Mouse (Mus musculus) lung, embryonic 15.5 days (tissue): ENCODE data around the gene Qtrt2. TPM values are rescaled to one million over a fixed set of nuclear protein-coding genes. Genes with fewer than 3 reads are reported as not detected.

Source experiments
- ATAC-seq: fragments of 200-750 bp; cut with Nextera tagmentation; 2 replicates; pipeline ENCODE4 v1.8.0; 2017; ENCODE audit warnings: moderate number of reproducible peaks, borderline replicate concordance; ENCODE audit not compliant: low FRiP score, low TSS enrichment; ENCODE audit errors: extremely low read depth
- H3K27ac ChIP-seq: fragments of 300-500 bp; sonication (generic); 2 replicates; pipeline ENCODE4 v1.5.1; 2015; ENCODE audit warnings: moderate library complexity, mild to moderate bottlenecking, inconsistent platforms
- H3K27me3 ChIP-seq: fragments of 300-500 bp; sonication (generic); 2 replicates; pipeline ENCODE4 v1.6.1; 2015; ENCODE audit warnings: inconsistent platforms
- H3K36me3 ChIP-seq: fragments of 300-500 bp; sonication (generic); 2 replicates; pipeline ENCODE4 v1.6.1; 2015; ENCODE audit warnings: inconsistent platforms
- H3K4me1 ChIP-seq: fragments of 300-500 bp; sonication (generic); 2 replicates; pipeline ENCODE4 v1.6.1; 2015; ENCODE audit warnings: inconsistent platforms
- H3K4me2 ChIP-seq: fragments of 300-500 bp; sonication (generic); 2 replicates; pipeline ENCODE4 v1.6.1; 2015; ENCODE audit warnings: inconsistent platforms, mild to moderate bottlenecking, moderate library complexity
- H3K4me3 ChIP-seq: fragments of 300-500 bp; sonication (generic); 2 replicates; pipeline ENCODE4 v1.5.1; 2015; ENCODE audit warnings: mild to moderate bottlenecking, inconsistent platforms
- H3K9ac ChIP-seq: fragments of 300-500 bp; sonication (generic); 2 replicates; pipeline ENCODE4 v1.6.1; 2015; ENCODE audit warnings: inconsistent platforms
- H3K9me3 ChIP-seq: fragments of 300-500 bp; sonication (generic); 2 replicates; pipeline ENCODE4 v1.6.1; 2016; ENCODE audit warnings: inconsistent platforms
- WGBS: fragments of 180-500 bp; shearing (Covaris S2); methylation state at CpG from one replicate; pipeline ENCODE4 v1.1.7; 2015; 5-methylcytosine and 5-hydroxymethylcytosine counted together
- polyA plus RNA-seq: library from polyadenylated mRNA; unstranded; fragments of >200 nt; fragmentation: Nextera tagmentation; extraction: Ambion mirVana; gene quantifications from 2 replicates; pipeline ENCODE4 v1.2.1, GENCODE M21; 2015

Gene Qtrt2
- polyA plus RNA-seq, 1 experiment from 2014 or later = 26.2 TPM

DNA sequence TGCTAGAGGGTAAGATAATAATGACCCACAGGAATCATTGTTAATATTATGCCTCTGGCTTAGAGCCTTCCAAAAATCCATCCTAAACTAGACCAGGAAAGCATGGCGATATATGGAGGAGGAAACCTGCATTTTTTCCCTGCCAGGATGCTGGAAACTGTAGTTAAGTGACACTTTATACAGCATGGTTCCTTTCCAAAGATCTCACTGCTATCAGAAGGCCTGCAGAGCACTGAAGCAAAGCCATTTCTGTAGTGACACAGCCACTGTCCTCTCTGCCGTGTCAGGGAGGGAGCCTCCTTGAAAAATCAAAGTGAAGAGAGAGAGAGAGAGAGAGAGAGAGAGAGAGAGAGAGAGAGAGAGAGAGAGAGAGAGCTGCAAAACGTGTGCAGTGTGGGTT, 4.0 kb downstream of the Qtrt2 start:
- H3K4me3 ChIP-seq = no peak overlapping the region
- no peak overlapping the region for H3K27ac ChIP-seq
- no peaks in the 10 kb centered on the region for H3K4me1 ChIP-seq
- H3K27me3 ChIP-seq = no peaks in the 10 kb centered on the region
- WGBS = 53% methylated on average over 3 of the region's 3 CpGs
- H3K4me2 ChIP-seq = no peak overlapping the region
- no peaks in the 10 kb centered on the region for H3K9me3 ChIP-seq
- ATAC-seq = no peak
- H3K9ac ChIP-seq = no peak overlapping the region
- H3K36me3 ChIP-seq = no peaks in the 10 kb centered on the region

DNA sequence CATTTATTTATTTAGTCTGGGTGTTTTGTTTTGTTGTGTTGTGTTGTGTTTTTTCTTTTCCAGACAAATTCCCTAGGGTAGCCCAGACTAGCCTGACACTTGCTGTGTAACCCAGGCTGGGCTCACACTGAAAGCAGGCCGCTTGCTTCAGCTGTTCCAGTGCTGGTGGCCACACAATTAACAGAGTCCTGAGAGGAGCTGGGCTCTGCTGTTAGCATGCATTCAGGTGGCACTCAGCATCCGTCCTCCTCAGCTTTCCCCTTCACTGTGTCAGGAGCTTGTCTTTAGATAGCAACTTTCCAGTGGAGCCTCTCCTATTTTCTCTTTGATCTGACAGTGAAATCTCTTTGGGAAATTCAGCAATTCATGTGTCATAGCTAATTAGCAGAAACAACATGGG, 4.6 kb downstream of the Qtrt2 start:
- no peak for ATAC-seq
- Histone ChIP-seq H3K9ac (no peak overlapping the region), H3K27me3 (no peaks in the 10 kb centered on the region), H3K4me2 (no peak overlapping the region), H3K36me3 (no peaks in the 10 kb centered on the region), H3K4me1 (no peaks in the 10 kb centered on the region), H3K4me3 (no peak overlapping the region), H3K27ac (no peak overlapping the region), H3K9me3 (no peaks in the 10 kb centered on the region)
- WGBS = 81% methylated on average over 2 of the region's 2 CpGs

DNA sequence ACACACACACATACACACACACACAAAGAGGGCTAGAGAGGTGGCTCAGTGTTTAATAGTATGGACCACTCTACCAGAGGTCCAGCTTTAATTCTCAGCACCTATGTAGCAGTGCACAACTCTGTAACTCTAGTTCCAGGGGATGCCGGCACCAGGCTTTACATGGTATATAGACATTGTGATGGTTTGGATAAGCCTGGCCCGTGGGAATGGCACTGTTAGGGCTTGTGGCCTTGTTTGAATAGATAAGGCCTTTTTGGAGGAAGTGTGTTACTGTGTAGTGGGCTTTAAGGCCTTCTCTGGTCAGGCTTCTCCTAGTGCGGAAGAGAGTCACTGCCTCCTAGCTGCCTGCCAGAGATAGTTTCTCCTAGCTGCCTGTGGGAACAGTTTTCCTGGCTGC, 7.7 kb downstream of the Qtrt2 start:
- Histone ChIP-seq H3K36me3 (no peaks in the 10 kb centered on the region), H3K27me3 (no peaks in the 10 kb centered on the region), H3K4me3 (no peak overlapping the region), H3K4me2 (no peak overlapping the region), H3K9ac (no peak overlapping the region), H3K9me3 (no peaks in the 10 kb centered on the region), H3K27ac (no peak overlapping the region), H3K4me1 (no peaks in the 10 kb centered on the region)
- 80% methylated on average over 3 of the region's 3 CpGs for WGBS
- no peak for ATAC-seq

DNA sequence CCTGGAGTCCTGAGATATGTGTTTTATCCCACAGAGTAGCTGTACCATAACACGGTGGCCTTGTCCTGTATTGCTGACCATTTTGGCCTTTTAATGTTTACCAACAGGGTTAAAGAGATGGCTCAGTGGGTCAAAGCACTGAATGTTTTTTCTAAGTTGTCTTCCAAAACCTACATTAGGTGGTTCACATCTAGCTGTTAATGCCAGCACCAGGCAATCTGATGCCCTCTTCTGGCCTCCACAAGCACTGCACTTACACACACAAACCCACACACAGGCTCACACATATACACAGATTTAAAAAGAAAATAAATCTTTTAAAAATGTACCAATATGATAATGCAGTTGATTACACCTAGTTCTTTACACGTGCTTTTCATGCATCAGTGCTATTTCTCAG, 17.7 kb downstream of the Qtrt2 start:
- 93% methylated on average over 2 of the region's 2 CpGs for WGBS
- no peak for ATAC-seq

DNA sequence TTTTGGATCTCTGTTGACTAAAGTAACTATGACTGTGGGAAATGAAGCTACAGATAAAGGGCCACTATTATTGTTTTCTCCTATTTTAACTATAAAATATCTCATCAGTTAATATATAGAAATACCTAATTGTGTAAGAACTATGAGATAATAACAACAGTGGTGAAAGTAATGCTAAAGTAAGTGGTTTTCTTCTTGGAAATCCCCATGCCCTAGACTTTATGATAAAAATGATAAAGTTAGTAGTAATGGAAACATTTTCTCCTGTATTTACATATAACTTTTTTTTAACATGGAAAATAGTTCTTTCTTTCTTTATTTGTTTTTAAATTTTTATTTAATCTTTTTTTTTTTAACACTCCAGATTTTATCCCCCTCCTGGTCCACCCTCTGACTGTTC, 26.0 kb downstream of the Qtrt2 start:
- Histone ChIP-seq H3K36me3 (no peaks in the 10 kb centered on the region), H3K9me3 (no peaks in the 10 kb centered on the region), H3K4me3 (no peak overlapping the region), H3K9ac (no peak overlapping the region), H3K27me3 (no peaks in the 10 kb centered on the region), H3K27ac (no peak overlapping the region), H3K4me2 (no peak overlapping the region), H3K4me1 (no peaks in the 10 kb centered on the region)
- no peak for ATAC-seq

More for the DNA sequence above, 17.7 kb downstream of the Qtrt2 start:
- no peaks in the 10 kb centered on the region for H3K9me3 ChIP-seq
- H3K4me3 ChIP-seq = no peak overlapping the region
- H3K36me3 ChIP-seq = no peaks in the 10 kb centered on the region
- no peak overlapping the region for H3K27ac ChIP-seq
- no peak overlapping the region for H3K9ac ChIP-seq
- no peaks in the 10 kb centered on the region for H3K4me1 ChIP-seq
- H3K4me2 ChIP-seq = no peak overlapping the region
- H3K27me3 ChIP-seq = no peaks in the 10 kb centered on the region

DNA sequence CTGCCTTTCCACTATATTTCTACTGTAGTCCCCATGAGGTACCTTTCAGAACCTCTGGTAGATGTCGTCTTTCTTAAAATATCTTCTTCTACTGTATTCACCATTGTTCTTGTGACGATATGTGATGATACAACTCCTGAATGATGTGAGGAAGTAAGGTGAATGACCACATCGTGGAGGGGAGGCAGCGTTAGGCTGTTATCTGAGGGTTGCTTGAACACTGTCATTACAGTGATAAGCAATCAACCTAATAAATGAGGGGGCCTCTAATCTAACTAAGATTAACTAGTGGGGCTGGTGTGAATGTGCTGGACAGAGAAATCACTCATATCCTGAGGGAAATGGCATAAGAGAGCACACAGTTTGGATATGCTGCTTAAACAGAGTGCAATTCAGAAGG, 26.5 kb downstream of the Qtrt2 start:
- Histone ChIP-seq H3K36me3 (no peaks in the 10 kb centered on the region), H3K27me3 (no peaks in the 10 kb centered on the region), H3K27ac (no peak overlapping the region), H3K4me3 (no peak overlapping the region), H3K4me2 (no peak overlapping the region), H3K9ac (no peak overlapping the region), H3K9me3 (no peaks in the 10 kb centered on the region), H3K4me1 (no peaks in the 10 kb centered on the region)
- ATAC-seq = no peak
- 72% methylated on average over 4 of the region's 4 CpGs for WGBS

DNA sequence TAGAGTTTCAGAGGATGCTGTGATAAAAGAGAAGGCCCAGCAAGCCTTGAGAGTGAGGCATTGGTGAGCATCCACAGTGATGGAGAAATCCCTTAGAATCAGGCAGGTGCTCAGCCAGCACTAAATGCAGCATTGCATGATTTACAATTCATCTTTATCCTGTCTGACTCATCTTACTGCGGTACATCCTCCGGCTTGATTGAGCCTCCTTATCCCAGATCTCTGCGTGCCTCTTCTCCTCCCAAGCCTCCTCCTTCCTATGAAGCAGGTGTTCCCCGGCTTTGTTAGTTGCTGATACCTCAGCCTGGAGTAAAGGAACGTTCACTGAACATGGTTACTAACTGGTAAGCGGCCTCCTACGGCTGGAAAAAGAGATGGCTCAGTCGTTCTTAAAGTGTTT, 32.1 kb downstream of the Qtrt2 start:
- WGBS = 84% methylated on average over 8 of the region's 8 CpGs
- Histone ChIP-seq H3K27me3 (no peaks in the 10 kb centered on the region), H3K4me3 (no peak overlapping the region), H3K4me2 (no peak overlapping the region), H3K36me3 (no peaks in the 10 kb centered on the region), H3K27ac (no peak overlapping the region), H3K9ac (no peak overlapping the region), H3K9me3 (no peaks in the 10 kb centered on the region), H3K4me1 (peaks cover 7% of the 10 kb centered on the region; the same call in 1 of the 2 replicates)
- ATAC-seq = no peak

DNA sequence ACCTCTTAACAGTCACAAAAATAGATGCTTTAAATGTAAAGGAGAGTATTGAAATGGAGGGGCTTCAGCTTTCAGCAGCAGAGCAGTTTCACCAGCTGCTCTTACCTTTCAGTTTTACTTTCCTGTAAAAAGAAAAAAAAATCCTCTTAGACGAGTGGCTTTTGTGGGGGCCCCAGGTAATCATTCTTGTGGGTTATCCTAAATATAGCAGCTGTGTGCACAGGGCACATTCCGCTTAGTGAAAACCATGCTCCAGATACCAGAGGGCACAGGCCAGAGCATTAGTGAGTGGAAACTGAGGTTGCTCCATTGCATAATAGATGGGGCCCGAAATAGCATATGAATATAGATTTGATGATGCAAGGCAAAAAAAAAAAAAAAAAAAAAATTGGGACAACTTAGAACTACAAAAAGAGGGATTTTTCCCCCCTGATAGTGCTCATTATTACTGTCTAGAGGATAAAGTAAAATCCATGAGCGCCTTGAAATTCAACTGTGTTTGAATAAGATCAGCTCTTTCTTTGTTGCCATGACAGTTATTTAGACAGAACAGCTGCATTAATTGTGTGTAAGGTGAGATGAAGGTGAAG, 35.8 kb downstream of the Qtrt2 start:
- H3K4me3 ChIP-seq = peak overlapping the region; percentile 77
- H3K27ac ChIP-seq = no peak overlapping the region
- H3K4me1 ChIP-seq = peaks cover 14% of the 10 kb centered on the region; the same call in 1 of the 2 replicates
- 74% methylated on average over 4 of the region's 4 CpGs for WGBS
- H3K36me3 ChIP-seq = no peaks in the 10 kb centered on the region
- no peak for ATAC-seq
- no peak overlapping the region for H3K9ac ChIP-seq
- H3K4me2 ChIP-seq = peak overlapping the region; percentile 73
- H3K27me3 ChIP-seq = no peaks in the 10 kb centered on the region
- H3K9me3 ChIP-seq = no peaks in the 10 kb centered on the region

DNA sequence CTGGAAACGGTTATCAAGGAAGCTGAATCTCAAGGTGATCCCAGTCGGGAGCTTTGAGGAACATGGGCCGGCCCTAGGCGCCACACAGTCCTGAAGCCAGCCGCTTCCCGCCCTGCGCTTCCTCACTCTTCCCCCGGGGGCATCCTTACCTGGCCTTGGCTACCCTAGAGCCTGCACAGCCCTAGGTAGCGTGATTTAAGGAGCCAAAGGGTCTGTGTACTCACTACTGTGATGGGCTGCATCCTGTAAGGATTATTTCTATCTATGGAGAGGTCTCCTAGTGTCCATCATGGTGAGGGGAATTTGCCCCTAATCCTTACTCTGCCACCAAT, 36.6 kb downstream of the Qtrt2 start:
- H3K36me3 ChIP-seq = no peaks in the 10 kb centered on the region
- H3K9me3 ChIP-seq = no peaks in the 10 kb centered on the region
- peak overlapping the region; percentile 77 for H3K4me3 ChIP-seq
- WGBS = 0% methylated on average over 9 of the region's 9 CpGs
- H3K9ac ChIP-seq = peak overlapping the region; percentile 91
- peak overlapping the region; percentile 73 for H3K4me2 ChIP-seq
- no peaks in the 10 kb centered on the region for H3K27me3 ChIP-seq
- peaks cover 14% of the 10 kb centered on the region; the same call in 1 of the 2 replicates for H3K4me1 ChIP-seq
- peak; percentile 95 for ATAC-seq
- H3K27ac ChIP-seq = peak overlapping the region; percentile 72

DNA sequence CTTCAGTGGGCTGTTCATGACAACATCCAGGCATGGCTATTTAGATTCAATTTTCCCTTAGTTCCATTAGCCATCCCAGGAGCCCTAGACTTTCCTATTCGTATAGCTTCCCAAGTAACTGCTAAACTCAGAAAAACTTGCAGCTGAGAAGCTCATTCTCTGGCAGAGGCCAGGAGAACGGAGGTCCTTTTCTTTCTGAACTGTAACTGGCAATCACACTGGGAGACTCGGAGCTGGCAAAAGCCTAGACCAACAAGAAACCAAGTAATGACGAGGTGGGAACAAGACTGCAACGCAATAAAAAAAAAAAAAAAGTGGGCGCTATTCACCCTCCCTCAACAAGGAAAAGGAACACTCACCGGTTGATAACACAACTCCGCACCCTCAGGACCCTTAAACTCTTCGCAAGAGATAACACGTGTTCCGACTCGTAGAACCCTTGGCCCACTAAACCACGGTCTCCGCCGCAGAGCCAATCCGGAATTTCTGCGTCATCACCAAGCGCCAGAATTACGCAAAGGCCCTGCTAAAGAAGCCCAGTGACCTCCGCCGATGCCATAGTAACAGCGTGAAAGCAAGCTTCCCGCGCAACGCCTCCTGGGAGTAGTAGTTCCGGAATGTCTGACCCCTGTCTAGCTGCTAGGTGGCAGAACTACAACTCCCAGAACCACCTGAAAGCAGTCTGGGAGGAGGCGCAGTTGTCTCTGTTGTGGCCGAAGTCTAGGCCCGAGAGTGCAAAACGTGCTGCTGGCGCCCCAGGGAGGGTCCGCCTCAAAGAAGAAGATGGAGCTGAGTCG, 37.2 kb downstream of the Qtrt2 start, which contains the start of gene Ccdc191:
Ccdc191 (plus strand) TSS at position 593 of the 797 bp plus-strand sequence.
- ATAC-seq = peak; percentile 100
- no peaks in the 10 kb centered on the region for H3K27me3 ChIP-seq
- H3K4me2 ChIP-seq = peak within 1 kb of the TSS; percentile 83
- no peaks in the 10 kb centered on the region for H3K9me3 ChIP-seq
- under 1% methylated on average over 32 of the region's 33 CpGs for WGBS
- H3K4me3 ChIP-seq = peak within 1 kb of the TSS; percentile 77
- peaks cover 14% of the 10 kb centered on the region; the same call in 1 of the 2 replicates for H3K4me1 ChIP-seq
- no peaks in the 10 kb centered on the region for H3K36me3 ChIP-seq
- H3K27ac ChIP-seq = peak within 1 kb of the TSS; percentile 72
- peak within 1 kb of the TSS; percentile 91 for H3K9ac ChIP-seq

DNA sequence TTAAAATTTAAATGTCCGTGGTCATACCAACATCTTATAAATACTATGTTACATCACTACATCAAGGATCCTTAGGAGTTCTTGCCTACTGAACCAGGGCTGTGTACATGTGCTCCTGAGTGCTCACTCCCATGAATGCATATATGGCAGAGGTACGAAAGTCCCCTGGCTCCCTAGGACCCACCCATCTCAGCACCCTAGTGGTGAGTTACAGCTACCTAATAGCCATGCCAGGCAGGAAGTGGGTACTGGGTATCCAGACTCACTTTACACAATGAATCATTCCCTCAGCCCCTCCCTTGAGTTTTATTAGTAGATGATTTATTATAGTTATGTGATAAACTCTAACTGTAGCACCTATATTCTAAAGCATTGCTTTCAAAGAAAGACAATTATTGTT, 44.3 kb downstream of the Qtrt2 start:
- ATAC-seq = no peak
- Histone ChIP-seq H3K9ac (no peak overlapping the region), H3K36me3 (peaks cover 4% of the 10 kb centered on the region), H3K4me1 (no peaks in the 10 kb centered on the region), H3K9me3 (no peaks in the 10 kb centered on the region), H3K4me3 (no peak overlapping the region), H3K4me2 (no peak overlapping the region), H3K27me3 (no peaks in the 10 kb centered on the region), H3K27ac (no peak overlapping the region)
- WGBS = 84% methylated on average over 2 of the region's 2 CpGs

DNA sequence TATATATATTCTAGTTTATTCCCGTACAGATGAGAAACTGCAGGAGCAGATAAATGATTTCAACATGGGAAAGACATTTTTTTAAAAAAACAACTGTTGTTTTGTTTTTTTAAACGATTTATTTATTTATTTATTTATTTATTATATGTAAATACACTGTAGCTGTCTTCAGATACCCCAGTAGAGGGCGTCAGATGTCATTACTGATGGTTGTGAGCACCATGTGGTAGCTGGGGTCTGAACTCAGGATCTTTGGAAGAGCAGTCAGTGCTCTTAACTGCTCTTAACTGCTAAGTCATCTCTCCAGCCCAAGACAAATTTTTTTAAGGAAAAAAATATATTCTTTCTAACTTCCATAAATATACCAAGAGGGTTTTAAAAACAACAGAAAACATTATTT, 45.0 kb downstream of the Qtrt2 start:
- Histone ChIP-seq H3K4me1 (no peaks in the 10 kb centered on the region), H3K27me3 (no peaks in the 10 kb centered on the region), H3K27ac (no peak overlapping the region), H3K9ac (no peak overlapping the region), H3K36me3 (peaks cover 8% of the 10 kb centered on the region), H3K4me3 (no peak overlapping the region), H3K4me2 (no peak overlapping the region), H3K9me3 (no peaks in the 10 kb centered on the region)
- 58% methylated on average over 3 of the region's 3 CpGs for WGBS
- ATAC-seq = no peak
